8 mouse cellular contexts compared by ENCODE assay signal in genomic region chr1:143702741-143703262, GRCm38 (mm10). TPM values are rescaled to one million over a fixed set of nuclear protein-coding genes. Genes with fewer than 3 reads are reported as not detected.
DNase-seq lines count a peak whose midpoint lies in the region; ATAC-seq and TF ChIP-seq lines count a peak whose summit lies in the region.

Cdc73 (minus strand) TSS chr1:143702893.

- 0 out of 4 replicates have a peak, but pooled peaks of 1 of the 2 experiments have one; percentile 1 for TF ChIP-seq EP300 in MEL (IDR thresholded peaks at IDR 0.05; ENCODE audit: low read depth in 1 of 2, low read length in 2 of 2)

- TF ChIP-seq RAD21 in MEL (IDR thresholded peaks at IDR 0.05; ENCODE audit: low read depth, low read length) = peak; percentile 24

- H3K79me2 ChIP-seq in MEL (ENCODE audit: control insufficient read depth, insufficient read depth, low read length, poor library complexity) = peaks cover 37% of the 10 kb centered on the region

- H3K4me3 ChIP-seq in MEL (ENCODE audit: control insufficient read depth in 1 of 2, insufficient read depth in 1 of 2, low read depth in 2 of 2, low read length in 2 of 2) = peak within 1 kb of the TSS; percentile 90 to 97
- H3K4me3 ChIP-seq in forebrain, embryonic 16.5 days (replicated peaks; ENCODE audit: low read length) = peak within 1 kb of the TSS; percentile 72
- peak within 1 kb of the TSS; percentile 96 for H3K4me3 ChIP-seq in layer of hippocampus, adult 2 months
- H3K4me3 ChIP-seq in lung, adult 2 months (replicated peaks; ENCODE audit: extremely low read depth, low read depth, low read length) = peak within 1 kb of the TSS; percentile 85
- peak within 1 kb of the TSS; percentile 88 for H3K4me3 ChIP-seq in neural tube, embryonic 15.5 days (replicated peaks)

- H3K9ac ChIP-seq in MEL (ENCODE audit: control insufficient read depth, low read depth, low read length, poor library complexity, severe bottlenecking) = peak within 1 kb of the TSS; percentile 93
- H3K9ac ChIP-seq in forebrain, embryonic 16.5 days (replicated peaks; ENCODE audit: low read depth, low read length) = peak within 1 kb of the TSS; percentile 93
- H3K9ac ChIP-seq in neural tube, embryonic 15.5 days (replicated peaks) = peak within 1 kb of the TSS; percentile 91

- H3K4me2 ChIP-seq in forebrain, embryonic 16.5 days (ENCODE audit: low read length) = peak within 1 kb of the TSS; percentile 86
- peak within 1 kb of the TSS; percentile 61 for H3K4me2 ChIP-seq in neural tube, embryonic 15.5 days

- ATAC-seq in forebrain, embryonic 16.5 days = peak; percentile 99
- ATAC-seq in neural tube, embryonic 15.5 days (ENCODE audit: low FRiP score) = peak; percentile 99

- peak; percentile 70 to 87 for TF ChIP-seq POLR2A in MEL (IDR thresholded peaks at IDR 0.05; ENCODE audit: control insufficient read depth in 1 of 2, insufficient read depth in 1 of 2, low read depth in 1 of 2, low read length in 2 of 2, poor library complexity in 1 of 2)
- peak; percentile 59; the same call in 1 of the 2 replicates for TF ChIP-seq POLR2A in lung, adult 2 months (IDR thresholded peaks at IDR 0.05; ENCODE audit: borderline replicate concordance, extremely low read depth, low read depth, low read length)

- no peaks in the 10 kb centered on the region for H3K9me3 ChIP-seq in MEL (replicated peaks; ENCODE audit: insufficient read depth, low read length)
- no peaks in the 10 kb centered on the region for H3K9me3 ChIP-seq in forebrain, embryonic 16.5 days (ENCODE audit: control insufficient read depth, low read length)
- H3K9me3 ChIP-seq in neural tube, embryonic 15.5 days (replicated peaks) = no peaks in the 10 kb centered on the region

- peak; percentile 88 for DNase-seq in MEL (ENCODE audit: low read depth, low spot score)
- DNase-seq in cerebellum, adult 18-20 months = peak; percentile 88 to 97
- DNase-seq in heart, postnatal 36 days = peak; percentile 92 to 93
- peak; percentile 86 to 92 for DNase-seq in layer of hippocampus, adult 2 months (ENCODE audit: low spot score in 2 of 2)
- peak; percentile 88 for DNase-seq in lung, adult 2 months
- DNase-seq in testis, postnatal 10 days (ENCODE audit: low spot score) = peak; percentile 93

- peaks cover 0 to 4% of the 10 kb centered on the region in 2 experiments; a peak in 1 of 4 replicates for H3K4me1 ChIP-seq in MEL (ENCODE audit: control insufficient read depth in 1 of 2, insufficient read depth in 2 of 2, low read length in 2 of 2)
- peaks cover 23% of the 10 kb centered on the region for H3K4me1 ChIP-seq in forebrain, embryonic 16.5 days (replicated peaks; ENCODE audit: control insufficient read depth, insufficient read depth, low read length)
- H3K4me1 ChIP-seq in lung, adult 2 months (ENCODE audit: control insufficient read depth, insufficient read depth, low read length) = no peaks in the 10 kb centered on the region; the same call in 1 of the 2 replicates
- peaks cover 22% of the 10 kb centered on the region for H3K4me1 ChIP-seq in neural tube, embryonic 15.5 days

- peak within 1 kb of the TSS; percentile 78 for H3K27ac ChIP-seq in MEL (ENCODE audit: control insufficient read depth, low read depth, low read length)
- peak within 1 kb of the TSS; percentile 91 for H3K27ac ChIP-seq in forebrain, embryonic 16.5 days (ENCODE audit: low read length)
- H3K27ac ChIP-seq in layer of hippocampus, adult 2 months = peak within 1 kb of the TSS; percentile 91
- H3K27ac ChIP-seq in neural tube, embryonic 15.5 days (replicated peaks) = peak within 1 kb of the TSS; percentile 95

- peaks cover 8 to 15% of the 10 kb centered on the region in 2 experiments for H3K36me3 ChIP-seq in MEL (ENCODE audit: control insufficient read depth in 1 of 2, insufficient read depth in 2 of 2, low read length in 2 of 2)
- no peaks in the 10 kb centered on the region for H3K36me3 ChIP-seq in forebrain, embryonic 16.5 days (ENCODE audit: control insufficient read depth, insufficient read depth)
- H3K36me3 ChIP-seq in neural tube, embryonic 15.5 days = no peaks in the 10 kb centered on the region

- intact Hi-C loops in heart, postnatal 36 days (cut with DNase I) = loop anchor here (1.0 to 5.0 kb wide), 3 partner anchors 36 to 299 kb away; partner anchors contain the start of genes Rgs2, Trove2 and Uchl5

- TF ChIP-seq CTCF in MEL (IDR thresholded peaks at IDR 0.05 in 2 of 3, conservative IDR thresholded peaks at IDR 0.05 in 1 of 3; ENCODE audit: control insufficient read depth in 1 of 3, insufficient read depth in 1 of 3, low read depth in 2 of 3, low read length in 3 of 3, poor library complexity in 1 of 3, severe bottlenecking in 1 of 3) = peak in 2 of 3 experiments; percentile 83 to 84; a peak in 5 of 6 replicates
- TF ChIP-seq CTCF in layer of hippocampus, adult 2 months (conservative IDR thresholded peaks at IDR 0.05) = peak; percentile 71
- TF ChIP-seq CTCF in lung, adult 2 months (IDR thresholded peaks at IDR 0.05; ENCODE audit: insufficient read depth, low read length) = peak; percentile 25; the same call in 1 of the 2 replicates

- H3K27me3 ChIP-seq in MEL (ENCODE audit: control insufficient read depth in 1 of 2, insufficient read depth in 2 of 2, low read length in 2 of 2) = no peaks in the 10 kb centered on the region
- no peaks in the 10 kb centered on the region for H3K27me3 ChIP-seq in forebrain, embryonic 16.5 days (replicated peaks; ENCODE audit: control insufficient read depth, insufficient read depth, low read length)
- no peaks in the 10 kb centered on the region for H3K27me3 ChIP-seq in neural tube, embryonic 15.5 days (replicated peaks)

- under 1% methylated on average over 63 of the region's 74 CpGs for WGBS in forebrain, embryonic 16.5 days
- WGBS in lung, adult 2 months = 1% methylated on average over 69 of the region's 74 CpGs
- WGBS in neural tube, embryonic 15.5 days = under 1% methylated on average over 69 of the region's 74 CpGs

TF ChIP-seq in MEL, 35 proteins besides CTCF, POLR2A, EP300 and RAD21:
- TF ChIP-seq NELFE (IDR thresholded peaks at IDR 0.05; ENCODE audit: low read depth, low read length) (peak; percentile 67), TAL1 (IDR thresholded peaks at IDR 0.05; ENCODE audit: low read length) (no peak), MAZ (IDR thresholded peaks at IDR 0.05; ENCODE audit: low read depth, low read length) (peak; percentile 59; the same call in 1 of the 2 replicates), UBTF (IDR thresholded peaks at IDR 0.05; ENCODE audit: borderline replicate concordance, insufficient read depth, low read depth, low read length) (no peak; the same call in 1 of the 2 replicates), ZMIZ1 (IDR thresholded peaks at IDR 0.05; ENCODE audit: low read depth, low read length) (peak; percentile 90), USF1 (IDR thresholded peaks at IDR 0.05; ENCODE audit: low read depth, low read length) (0 out of 2 replicates have a peak, but pooled peaks have one; percentile 18), POLR2AphosphoS2 (IDR thresholded peaks at IDR 0.05; ENCODE audit: low read length) (peak; percentile 81), SMC3 (IDR thresholded peaks at IDR 0.05; ENCODE audit: low read depth, low read length) (peak; percentile 56), BHLHE40 (IDR thresholded peaks at IDR 0.05; ENCODE audit: borderline replicate concordance, low read depth, low read length) (no peak), HCFC1 (IDR thresholded peaks at IDR 0.05; ENCODE audit: low read depth, low read length) (peak; percentile 78), TBP (IDR thresholded peaks at IDR 0.05; ENCODE audit: low read depth, low read length) (peak; percentile 73), NRF1 (IDR thresholded peaks at IDR 0.05; ENCODE audit: insufficient read depth, low read depth, low read length, poor library complexity, severe bottlenecking) (peak; percentile 58; the same call in 1 of the 2 replicates), JUND (IDR thresholded peaks at IDR 0.05; ENCODE audit: low read depth, low read length) (no peak), MAX (IDR thresholded peaks at IDR 0.05; ENCODE audit: low read length) (peak; percentile 94), SIN3A (IDR thresholded peaks at IDR 0.05; ENCODE audit: low read length) (no peak; the same call in 1 of the 2 replicates), KAT2A (conservative IDR thresholded peaks at IDR 0.05; ENCODE audit: low read depth, low read length) (no peak; the same call in 1 of the 2 replicates), ETS1 (IDR thresholded peaks at IDR 0.05; ENCODE audit: low read depth, low read length) (0 out of 2 replicates have a peak, but pooled peaks have one; percentile 12), GABPA (IDR thresholded peaks at IDR 0.05; ENCODE audit: low read depth, low read length) (no peak), CHD1 (IDR thresholded peaks at IDR 0.05; ENCODE audit: low read depth, low read length) (no peak), TCF12 (IDR thresholded peaks at IDR 0.05; ENCODE audit: low read depth, low read length) (peak; percentile 52; the same call in 1 of the 2 replicates), MEF2A (IDR thresholded peaks at IDR 0.05; ENCODE audit: extremely low read depth, insufficient replicate concordance, low read depth, low read length, poor library complexity, severe bottlenecking) (0 out of 2 replicates have a peak, but pooled peaks have one; percentile 1), MXI1 (IDR thresholded peaks at IDR 0.05; ENCODE audit: low read depth, low read length) (peak; percentile 65), ZNF384 (IDR thresholded peaks at IDR 0.05; ENCODE audit: low read depth, low read length) (no peak), ELF1 (IDR thresholded peaks at IDR 0.05; ENCODE audit: low read depth, low read length) (peak; percentile 14; the same call in 1 of the 2 replicates)

RNA-seq across cellular contexts. Expression of gene Cdc73, which starts in this region (rescaled TPM):
- total RNA-seq in MEL (2012; rRNA removed) = 11.6 and 13.6 TPM in 2 replicates
- polyA plus RNA-seq in MEL (2012; ENCODE audit: insufficient read depth in 1 of 2, insufficient read length in 2 of 2, low read depth in 1 of 2, low replicate concordance in 2 of 2, missing spikeins in 1 of 2) = 10 to 100 TPM; 55.2 to 65.8 TPM
- 25.4 and 29.0 TPM in 2 replicates for polyA plus RNA-seq in forebrain, embryonic 16.5 days (2015; fragmentation: Nextera tagmentation; extraction: Ambion mirVana)
- total RNA-seq in heart, postnatal 36 days (2021) = 10 to 100 TPM; 52.5 to 56.5 TPM
- 10 to 100 TPM; 74.4 to 75.1 TPM for total RNA-seq in layer of hippocampus, adult 2 months (2021)
- 0.94 and 3.2 TPM in 2 replicates for polyA plus RNA-seq in lung, adult 2 months (2012; rRNA removed)
- 17.9 and 19.9 TPM in 2 replicates for polyA plus RNA-seq in neural tube, embryonic 15.5 days (2015; fragmentation: Nextera tagmentation; extraction: Ambion mirVana)

Comparison
In these comparisons a context has a peak if more than half of its experiments do, and no peak if none do; other contexts are left out.
1. Peak in every context shown above with its lines: DNase-seq, ATAC-seq, H3K4me3 ChIP-seq and H3K27ac ChIP-seq.
2. CTCF ChIP-seq: peak in every context shown above with its lines; median percentile 84 in MEL; 71 in layer of hippocampus, adult 2 months; 25 in lung, adult 2 months.